Mouse (Mus musculus): ENCODE data around the gene Map3k5.

GRCm38 (mm10) chr10:20107031-20107430 is 172.8 kb downstream of the Map3k5 start:
- TF ChIP-seq CTCF (conservative IDR thresholded peaks at IDR 0.05; ENCODE audit: low read length) (no peak), POU5F1 (IDR thresholded peaks at IDR 0.05; ENCODE audit: borderline replicate concordance, low read length) (no peak), NANOG (IDR thresholded peaks at IDR 0.05; ENCODE audit: borderline replicate concordance, low read length) (no peak)
